ENCODE assay signal across 8 mouse cellular contexts in the genomic region with DNA sequence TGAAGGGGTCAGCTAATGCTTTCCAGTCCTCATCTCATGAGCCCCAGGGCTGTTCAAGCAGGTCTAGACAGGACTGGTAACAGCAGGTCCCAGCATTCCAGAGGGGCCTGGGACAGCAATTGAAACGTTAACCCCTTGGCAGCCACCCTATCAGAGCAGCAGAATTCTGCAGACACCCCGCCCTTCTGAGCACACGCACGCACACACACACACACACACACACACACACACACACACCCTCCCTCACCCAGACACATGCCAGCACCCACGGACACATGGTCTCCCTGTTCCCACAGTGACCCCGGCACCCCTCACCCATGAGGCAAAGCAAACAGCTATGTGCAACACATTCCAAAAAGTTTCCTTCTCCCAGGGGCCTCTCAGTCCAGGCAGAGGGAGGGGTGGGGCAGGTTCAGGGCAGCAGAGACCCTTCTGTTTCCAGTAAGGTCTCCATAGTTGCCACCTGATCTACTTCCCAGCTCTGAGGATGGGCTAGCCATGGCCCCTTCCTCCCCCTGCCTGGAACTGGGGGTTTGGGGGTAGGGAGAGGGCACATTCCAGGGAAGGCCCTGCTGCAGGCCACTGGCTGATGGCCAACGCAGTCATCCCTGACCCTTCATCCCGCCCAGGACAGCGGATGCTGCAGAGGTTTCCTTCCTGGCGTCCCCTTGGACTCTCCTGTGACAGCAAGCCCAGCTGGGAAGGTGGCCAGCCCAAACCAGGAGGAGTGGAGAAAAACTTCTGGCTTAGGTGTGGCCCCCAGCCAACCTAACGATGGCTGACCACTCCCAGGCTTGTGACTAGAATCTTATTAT. TPM values are rescaled to one million over a fixed set of nuclear protein-coding genes. Genes with fewer than 3 reads are reported as not detected.
DNase-seq lines count a peak whose midpoint lies in the region; ATAC-seq and TF ChIP-seq lines count a peak whose summit lies in the region.

No protein-coding gene starts in this region.

- no peak for ATAC-seq in midbrain, embryonic 11.5 days (ENCODE audit: low FRiP score)
- ATAC-seq in midbrain, postnatal 0 days (ENCODE audit: low FRiP score), result no peak

- peaks cover 54% of the 10 kb centered on the region for H3K4me1 ChIP-seq in lung, adult 2 months (ENCODE audit: control insufficient read depth, insufficient read depth, low read length)
- peaks cover 14% of the 10 kb centered on the region for H3K4me1 ChIP-seq in midbrain, embryonic 11.5 days (ENCODE audit: control insufficient read depth, insufficient read depth, low read length)
- H3K4me1 ChIP-seq in midbrain, postnatal 0 days (ENCODE audit: insufficient read depth, low read length), result no peaks in the 10 kb centered on the region; the same call in 1 of the 2 replicates

- 25% methylated on average over 11 of the region's 11 CpGs for WGBS in lung, adult 2 months
- WGBS in midbrain, embryonic 11.5 days, result 71% methylated on average over 11 of the region's 11 CpGs
- 72% methylated on average over 11 of the region's 11 CpGs for WGBS in midbrain, postnatal 0 days

- TF ChIP-seq POLR2A in lung, adult 2 months (IDR thresholded peaks at IDR 0.05; ENCODE audit: borderline replicate concordance, extremely low read depth, low read depth, low read length), result no peak

- H3K4me2 ChIP-seq in midbrain, embryonic 11.5 days, result no peak overlapping the region
- no peak overlapping the region for H3K4me2 ChIP-seq in midbrain, postnatal 0 days (ENCODE audit: low read depth, low read length, poor library complexity, severe bottlenecking)

- H3K36me3 ChIP-seq in midbrain, embryonic 11.5 days (ENCODE audit: control insufficient read depth, insufficient read depth, low read length), result no peaks in the 10 kb centered on the region
- H3K36me3 ChIP-seq in midbrain, postnatal 0 days (ENCODE audit: insufficient read depth, low read length), result no peaks in the 10 kb centered on the region

- intact Hi-C loops in gastrocnemius, adult 2 months (cut with DNase I), result no loop called here

- no peak for TF ChIP-seq CTCF in gastrocnemius, adult 2 months (IDR thresholded peaks at IDR 0.05)
- no peak for TF ChIP-seq CTCF in lung, adult 2 months (IDR thresholded peaks at IDR 0.05; ENCODE audit: insufficient read depth, low read length)
- TF ChIP-seq CTCF in midbrain, postnatal 0 days (IDR thresholded peaks at IDR 0.05), result no peak

- DNase-seq in adrenal gland, postnatal 25 days, result peak; percentile 71
- peak; percentile 76 for DNase-seq in gastrocnemius, adult 2 months
- peak; percentile 91 for DNase-seq in kidney, adult 18-20 months
- peak; percentile 56 for DNase-seq in lung, adult 2 months
- no peak for DNase-seq in cerebellum, postnatal 10 days
- no peak for DNase-seq in midbrain, embryonic 11.5 days (ENCODE audit: low spot score, missing footprints)
- no peak for DNase-seq in midbrain, postnatal 0 days (ENCODE audit: low spot score)
- no peak for DNase-seq in frontal cortex, adult 2 months (ENCODE audit: extremely low spot score in 1 of 2, low spot score in 1 of 2)

- H3K4me3 ChIP-seq in gastrocnemius, adult 2 months, result peak overlapping the region; percentile 74
- H3K4me3 ChIP-seq in lung, adult 2 months (replicated peaks; ENCODE audit: extremely low read depth, low read depth, low read length), result peak overlapping the region; percentile 38
- no peak overlapping the region for H3K4me3 ChIP-seq in midbrain, embryonic 11.5 days (ENCODE audit: low read depth, low read length)
- H3K4me3 ChIP-seq in midbrain, postnatal 0 days (ENCODE audit: low read depth, low read length), result no peak overlapping the region

- no peak overlapping the region for H3K9ac ChIP-seq in midbrain, embryonic 11.5 days (ENCODE audit: low read length)
- no peak overlapping the region for H3K9ac ChIP-seq in midbrain, postnatal 0 days (replicated peaks; ENCODE audit: low read length, poor library complexity, severe bottlenecking)

- H3K9me3 ChIP-seq in midbrain, embryonic 11.5 days (ENCODE audit: control insufficient read depth, low read length), result no peaks in the 10 kb centered on the region
- no peaks in the 10 kb centered on the region for H3K9me3 ChIP-seq in midbrain, postnatal 0 days (ENCODE audit: low read length)

- H3K27ac ChIP-seq in gastrocnemius, adult 2 months, result peak overlapping the region; percentile 88
- H3K27ac ChIP-seq in midbrain, embryonic 11.5 days (ENCODE audit: low read depth, low read length), result no peak overlapping the region
- H3K27ac ChIP-seq in midbrain, postnatal 0 days (ENCODE audit: low read depth, low read length), result no peak overlapping the region

- peaks cover 18% of the 10 kb centered on the region for H3K27me3 ChIP-seq in midbrain, embryonic 11.5 days (ENCODE audit: control insufficient read depth, insufficient read depth, low read length)
- H3K27me3 ChIP-seq in midbrain, postnatal 0 days (ENCODE audit: insufficient read depth, low read length), result peaks cover 24% of the 10 kb centered on the region

RNA-seq across cellular contexts. Expression of a gene that starts 2.8 kb away (rescaled TPM):
- total RNA-seq in adrenal gland, postnatal 25 days (2021), result 77.1 and 111 TPM in 2 replicates
- 10 to 100 TPM; 18.7 to 45.2 TPM for total RNA-seq in gastrocnemius, adult 2 months (2021)
- 134 and 222 TPM in 2 replicates for polyA plus RNA-seq in lung, adult 2 months (2012; rRNA removed)
- polyA plus RNA-seq in midbrain, embryonic 11.5 days (2014; fragmentation: Nextera tagmentation; extraction: Ambion mirVana), result 5.1 and 6.1 TPM in 2 replicates
- total RNA-seq in midbrain, postnatal 0 days (2014; rRNA removed), result 7.2 and 7.5 TPM in 2 replicates
- 2.9 and 4.3 TPM in 2 replicates for polyA plus RNA-seq in midbrain, postnatal 0 days (2015; fragmentation: Nextera tagmentation; extraction: Ambion mirVana)
- 12.1 and 14.4 TPM in 2 replicates for polyA plus RNA-seq in frontal cortex, adult 2 months (2012; rRNA removed)

RNA-seq across cellular contexts. Expression of a gene that starts 33.0 kb away (rescaled TPM):
- 0.57 and 0.76 TPM in 2 replicates for total RNA-seq in adrenal gland, postnatal 25 days (2021)
- total RNA-seq in gastrocnemius, adult 2 months (2021), result not detected
- 0.19 and 0.66 TPM in 2 replicates for polyA plus RNA-seq in lung, adult 2 months (2012; rRNA removed)
- polyA plus RNA-seq in midbrain, embryonic 11.5 days (2014; fragmentation: Nextera tagmentation; extraction: Ambion mirVana), result 0.14 and 0.18 TPM in 2 replicates
- 14.5 and 20.4 TPM in 2 replicates for total RNA-seq in midbrain, postnatal 0 days (2014; rRNA removed)
- polyA plus RNA-seq in midbrain, postnatal 0 days (2015; fragmentation: Nextera tagmentation; extraction: Ambion mirVana), result 13.9 and 16.7 TPM in 2 replicates
- polyA plus RNA-seq in frontal cortex, adult 2 months (2012; rRNA removed), result 2.8 and 3.9 TPM in 2 replicates

RNA-seq across cellular contexts. Expression of a gene that starts 50.0 kb away (rescaled TPM):
- total RNA-seq in adrenal gland, postnatal 25 days (2021), result not detected in 2 replicates
- not detected for total RNA-seq in gastrocnemius, adult 2 months (2021)
- polyA plus RNA-seq in lung, adult 2 months (2012; rRNA removed), result not detected in 2 replicates
- not detected in 2 replicates for polyA plus RNA-seq in midbrain, embryonic 11.5 days (2014; fragmentation: Nextera tagmentation; extraction: Ambion mirVana)
- 0.49 TPM in 1 of 2 replicates, not detected in the other for total RNA-seq in midbrain, postnatal 0 days (2014; rRNA removed)
- not detected in 2 replicates for polyA plus RNA-seq in midbrain, postnatal 0 days (2015; fragmentation: Nextera tagmentation; extraction: Ambion mirVana)
- polyA plus RNA-seq in frontal cortex, adult 2 months (2012; rRNA removed), result not detected in 2 replicates

Comparison
In these comparisons a context has a peak if more than half of its experiments do, and no peak if none do; other contexts are left out.
1. DNase-seq: peak in adrenal gland, postnatal 25 days (single experiment), gastrocnemius, adult 2 months (single experiment), kidney, adult 18-20 months (single experiment) and lung, adult 2 months (single experiment); none in cerebellum, postnatal 10 days (0 of 2), midbrain, embryonic 11.5 days (single experiment), midbrain, postnatal 0 days (single experiment) and frontal cortex, adult 2 months (0 of 2).
2. H3K4me3 ChIP-seq: peak in gastrocnemius, adult 2 months (single experiment) and lung, adult 2 months (single experiment); none in midbrain, embryonic 11.5 days (single experiment) and midbrain, postnatal 0 days (single experiment).